Mouse (Mus musculus) neural tube, embryonic 15.5 days (tissue): Measurements from ENCODE around the gene Cacnb4. TPM values are rescaled to one million over a fixed set of nuclear protein-coding genes. Genes with fewer than 3 reads are reported as not detected.

Experiments
- ATAC-seq: fragments of 200-750 bp; cut with Nextera tagmentation; 2 replicates; pipeline ENCODE4 v1.8.0; 2017; ENCODE audit warnings: mild to moderate bottlenecking, moderate TSS enrichment, moderate library complexity; ENCODE audit not compliant: low FRiP score
- H3K27ac ChIP-seq: fragments of 300-500 bp; sonication (generic); replicated peaks from 2 replicates; pipeline ENCODE4 v1.5.1; 2015; ENCODE audit warnings: mild to moderate bottlenecking, inconsistent platforms
- H3K27me3 ChIP-seq: fragments of 300-500 bp; sonication (generic); replicated peaks from 2 replicates; pipeline ENCODE4 v1.6.1; 2015; ENCODE audit warnings: inconsistent platforms
- H3K36me3 ChIP-seq: fragments of 300-500 bp; sonication (generic); 2 replicates; pipeline ENCODE4 v1.6.1; 2015; ENCODE audit warnings: inconsistent platforms
- H3K4me1 ChIP-seq: fragments of 300-500 bp; sonication (generic); 2 replicates; pipeline ENCODE4 v1.6.1; 2015; ENCODE audit warnings: inconsistent platforms
- H3K4me2 ChIP-seq: fragments of 300-500 bp; sonication (generic); 2 replicates; pipeline ENCODE4 v1.6.1; 2015; ENCODE audit warnings: inconsistent platforms, mild to moderate bottlenecking, moderate library complexity
- H3K4me3 ChIP-seq: fragments of 300-500 bp; sonication (generic); replicated peaks from 2 replicates; pipeline ENCODE4 v1.5.1; 2015; ENCODE audit warnings: mild to moderate bottlenecking, inconsistent platforms
- H3K9ac ChIP-seq: fragments of 300-500 bp; sonication (generic); replicated peaks from 2 replicates; pipeline ENCODE4 v1.6.1; 2015; ENCODE audit warnings: mild to moderate bottlenecking, inconsistent platforms
- H3K9me3 ChIP-seq: fragments of 300-500 bp; sonication (generic); replicated peaks from 2 replicates; pipeline ENCODE4 v1.6.1; 2016; ENCODE audit warnings: inconsistent platforms
- WGBS: fragments of 180-500 bp; shearing (Covaris S2); methylation state at CpG from one replicate; pipeline ENCODE4 v1.1.7; 2015; ENCODE audit warnings: mixed read lengths; 5-methylcytosine and 5-hydroxymethylcytosine counted together
- polyA plus RNA-seq: library from polyadenylated mRNA; unstranded; fragments of >200 nt; fragmentation: Nextera tagmentation; extraction: Ambion mirVana; gene quantifications from 2 replicates; pipeline ENCODE4 v1.2.1, GENCODE M21; 2015

Gene Cacnb4
- polyA plus RNA-seq, 1 experiment from 2014 or later = 14.7 TPM

- no peak for ATAC-seq
- 89% methylated on average over 6 of the region's 6 CpGs for WGBS
- H3K9ac ChIP-seq = no peak overlapping the region
These were observed 10.0 kb upstream of the Cacnb4 start for GRCm38 (mm10) chr2:52686601-52687000.

GRCm38 (mm10) chr2:52677589-52677988, 958 bp upstream of the Cacnb4 start:
- ATAC-seq = no peak

More at GRCm38 (mm10) chr2:52686601-52687000, 10.0 kb upstream of the Cacnb4 start:
- no peaks in the 10 kb centered on the region for H3K36me3 ChIP-seq
- H3K27me3 ChIP-seq = no peaks in the 10 kb centered on the region
- H3K27ac ChIP-seq = no peak overlapping the region
- H3K9me3 ChIP-seq = no peaks in the 10 kb centered on the region
- no peak overlapping the region for H3K4me2 ChIP-seq
- no peaks in the 10 kb centered on the region for H3K4me1 ChIP-seq
- H3K4me3 ChIP-seq = no peak overlapping the region

DNA sequence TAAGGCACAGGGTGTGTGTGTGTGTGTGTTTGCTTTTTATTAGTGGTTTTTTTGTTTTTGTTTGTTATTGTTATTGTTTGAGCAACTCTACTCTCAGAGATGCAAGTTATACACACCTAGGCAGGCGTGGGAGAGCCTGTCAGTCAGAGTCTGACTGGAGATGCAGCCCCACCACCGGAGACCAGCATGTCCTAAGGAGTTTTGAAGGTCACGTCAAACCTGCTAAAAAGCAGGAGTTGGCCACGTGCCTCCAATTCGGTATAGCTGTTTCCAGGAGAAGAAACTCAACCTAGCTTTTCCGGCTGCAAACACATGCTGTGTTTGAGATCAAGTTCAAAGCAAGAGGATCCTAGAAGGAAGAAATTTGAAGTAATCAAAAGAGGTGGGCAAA, 277 bp upstream of the Cacnb4 start:
- ATAC-seq = no peak
- H3K4me3 ChIP-seq = peak overlapping the region; percentile 70
- H3K9me3 ChIP-seq = no peaks in the 10 kb centered on the region
- H3K27me3 ChIP-seq = peaks cover 13% of the 10 kb centered on the region; the same call in 1 of the 2 replicates
- no peaks in the 10 kb centered on the region for H3K36me3 ChIP-seq
- H3K27ac ChIP-seq = no peak overlapping the region
- H3K4me2 ChIP-seq = peak overlapping the region; percentile 95
- H3K4me1 ChIP-seq = peaks cover 16% of the 10 kb centered on the region
- WGBS = 5% methylated on average over 6 of the region's 6 CpGs
- 0 out of 2 replicates have a peak overlapping the region, but pooled peaks have one; percentile 69 for H3K9ac ChIP-seq

More at GRCm38 (mm10) chr2:52677589-52677988, 958 bp upstream of the Cacnb4 start:
- Histone ChIP-seq H3K27ac (no peak overlapping the region), H3K4me3 (no peak overlapping the region), H3K4me2 (no peak overlapping the region), H3K36me3 (no peaks in the 10 kb centered on the region), H3K4me1 (peaks cover 16% of the 10 kb centered on the region), H3K9ac (no peak overlapping the region), H3K27me3 (peaks cover 13% of the 10 kb centered on the region; the same call in 1 of the 2 replicates), H3K9me3 (no peaks in the 10 kb centered on the region)
- 81% methylated on average over 3 of the region's 4 CpGs for WGBS

DNA sequence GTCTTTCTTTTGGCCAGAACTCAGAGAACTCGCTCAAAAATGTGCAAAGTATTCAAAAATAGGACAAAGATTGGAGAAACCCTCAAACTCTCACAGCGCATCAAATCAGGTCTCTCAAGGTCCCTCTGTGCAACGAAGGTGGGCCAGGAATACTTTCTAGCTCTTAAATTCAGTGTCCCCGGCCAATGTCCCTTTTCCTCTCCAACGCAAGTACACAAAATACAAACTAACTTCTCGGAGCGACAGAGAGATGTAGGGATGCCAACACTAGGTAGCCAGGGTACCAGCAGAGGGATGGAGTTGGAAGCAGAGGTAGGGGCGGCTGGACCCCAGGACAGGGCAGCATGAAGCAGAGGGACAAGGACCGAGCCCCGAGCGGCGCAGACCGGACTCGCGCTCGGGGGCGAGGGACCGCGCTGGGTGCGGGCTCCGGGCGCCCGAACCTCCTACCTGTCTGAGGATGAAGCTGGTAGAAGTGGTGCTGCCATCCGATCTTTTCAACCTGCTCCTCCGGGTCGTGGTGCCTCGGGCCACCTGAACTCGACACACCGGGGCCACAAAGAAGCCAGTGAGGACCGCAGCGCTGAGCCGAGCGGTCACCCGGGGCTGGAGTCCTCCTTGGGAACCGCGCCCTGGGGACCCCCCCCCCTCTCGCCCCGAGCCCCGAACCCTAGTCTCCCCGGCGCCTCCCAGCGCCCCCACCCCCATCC, 1.2 kb downstream of the Cacnb4 start:
- Histone ChIP-seq H3K4me1 (peaks cover 16% of the 10 kb centered on the region), H3K4me3 (peak overlapping the region; percentile 70), H3K27me3 (peaks cover 13% of the 10 kb centered on the region; the same call in 1 of the 2 replicates), H3K9ac (peak overlapping the region; percentile 69), H3K36me3 (no peaks in the 10 kb centered on the region), H3K9me3 (no peaks in the 10 kb centered on the region), H3K4me2 (peak overlapping the region; percentile 95), H3K27ac (peak overlapping the region; percentile 63)
- WGBS = under 1% methylated on average over 41 of the region's 42 CpGs
- peak; percentile 60 for ATAC-seq

- peak overlapping the region; percentile 70 for H3K4me3 ChIP-seq
- no peak for ATAC-seq
- H3K36me3 ChIP-seq = no peaks in the 10 kb centered on the region
- H3K4me2 ChIP-seq = peak overlapping the region; percentile 95
- H3K27ac ChIP-seq = no peak overlapping the region
- H3K4me1 ChIP-seq = peaks cover 16% of the 10 kb centered on the region
- 2% methylated on average over 19 of the region's 19 CpGs for whole genome bisulfite sequencing
- H3K9me3 ChIP-seq = no peaks in the 10 kb centered on the region
- H3K27me3 ChIP-seq = peaks cover 13% of the 10 kb centered on the region; the same call in 1 of the 2 replicates
- H3K9ac ChIP-seq = peak overlapping the region; percentile 69; the same call in 1 of the 2 replicates
These were observed 1.7 kb downstream of the Cacnb4 start for GRCm38 (mm10) chr2:52674886-52675277.

DNA sequence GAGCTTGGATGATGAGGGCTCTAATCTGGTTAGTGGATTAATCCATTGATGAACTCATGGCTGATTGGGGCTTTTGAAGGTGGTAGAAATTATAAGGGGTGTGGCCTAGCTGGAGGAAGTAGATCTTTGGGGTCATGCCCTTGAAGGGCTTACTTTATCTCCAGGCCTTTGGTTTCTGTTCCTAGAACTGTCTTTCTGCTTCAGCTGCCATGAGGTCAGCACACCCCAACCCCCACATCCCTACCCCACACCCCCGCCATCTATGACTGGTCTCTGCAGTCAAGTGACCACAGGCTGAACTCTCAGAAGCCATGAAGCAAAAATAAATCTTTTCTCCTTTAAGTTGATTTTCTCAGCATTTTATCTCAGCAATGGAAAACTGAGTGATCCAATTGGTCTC, 3.5 kb downstream of the Cacnb4 start:
- Histone ChIP-seq H3K4me1 (peaks cover 16% of the 10 kb centered on the region), H3K4me3 (no peak overlapping the region), H3K9ac (no peak overlapping the region), H3K27me3 (peaks cover 13% of the 10 kb centered on the region; the same call in 1 of the 2 replicates), H3K36me3 (no peaks in the 10 kb centered on the region), H3K4me2 (no peak overlapping the region), H3K27ac (no peak overlapping the region), H3K9me3 (no peaks in the 10 kb centered on the region)
- ATAC-seq = no peak
- 88% methylated on average over 1 of the region's 1 CpGs for WGBS

- Histone ChIP-seq H3K27me3 (peaks cover 13% of the 10 kb centered on the region; the same call in 1 of the 2 replicates), H3K4me2 (no peak overlapping the region), H3K9me3 (no peaks in the 10 kb centered on the region), H3K4me3 (no peak overlapping the region), H3K4me1 (peaks cover 12% of the 10 kb centered on the region), H3K36me3 (no peaks in the 10 kb centered on the region), H3K27ac (no peak overlapping the region), H3K9ac (no peak overlapping the region)
- no peak for ATAC-seq
- WGBS = 92% methylated on average over 5 of the region's 5 CpGs
These were observed 5.9 kb downstream of the Cacnb4 start for GRCm38 (mm10) chr2:52670733-52671132.

GRCm38 (mm10) chr2:52668480-52668879, 8.2 kb downstream of the Cacnb4 start:
- Histone ChIP-seq H3K27me3 (0 out of 2 replicates have a peak, but pooled peaks cover 3% of the 10 kb centered on the region), H3K4me1 (no peaks in the 10 kb centered on the region), H3K9ac (no peak overlapping the region), H3K4me3 (no peak overlapping the region), H3K36me3 (no peaks in the 10 kb centered on the region), H3K9me3 (no peaks in the 10 kb centered on the region), H3K27ac (no peak overlapping the region), H3K4me2 (no peak overlapping the region)
- WGBS = 92% methylated on average over 6 of the region's 6 CpGs
- ATAC-seq = no peak

DNA sequence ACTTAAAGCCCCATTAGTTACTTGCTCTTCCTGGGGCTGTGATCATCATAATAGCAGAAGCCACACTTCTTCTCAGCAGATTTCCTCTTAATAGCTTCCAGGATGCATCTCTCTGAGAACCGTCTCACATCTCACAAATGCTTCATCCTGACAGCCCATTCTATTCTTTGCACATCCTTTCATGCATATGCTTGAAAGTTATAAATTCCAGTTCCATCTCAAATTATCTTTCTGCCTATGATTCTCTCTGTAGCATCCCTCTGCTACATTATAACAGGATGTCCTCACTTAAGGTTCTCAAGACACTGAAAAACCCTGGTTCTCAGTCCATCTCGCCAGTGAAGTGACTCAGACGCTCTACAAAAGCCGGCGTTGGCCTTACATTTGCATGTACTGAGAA, 19.9 kb downstream of the Cacnb4 start:
- ATAC-seq = no peak
- no peaks in the 10 kb centered on the region for H3K36me3 ChIP-seq
- no peak overlapping the region for H3K9ac ChIP-seq
- 88% methylated on average over 5 of the region's 5 CpGs for WGBS
- H3K4me1 ChIP-seq = no peaks in the 10 kb centered on the region
- 0 out of 2 replicates have a peak, but pooled peaks cover 3% of the 10 kb centered on the region for H3K27me3 ChIP-seq
- H3K9me3 ChIP-seq = no peaks in the 10 kb centered on the region
- no peak overlapping the region for H3K27ac ChIP-seq
- H3K4me3 ChIP-seq = no peak overlapping the region
- no peak overlapping the region for H3K4me2 ChIP-seq

DNA sequence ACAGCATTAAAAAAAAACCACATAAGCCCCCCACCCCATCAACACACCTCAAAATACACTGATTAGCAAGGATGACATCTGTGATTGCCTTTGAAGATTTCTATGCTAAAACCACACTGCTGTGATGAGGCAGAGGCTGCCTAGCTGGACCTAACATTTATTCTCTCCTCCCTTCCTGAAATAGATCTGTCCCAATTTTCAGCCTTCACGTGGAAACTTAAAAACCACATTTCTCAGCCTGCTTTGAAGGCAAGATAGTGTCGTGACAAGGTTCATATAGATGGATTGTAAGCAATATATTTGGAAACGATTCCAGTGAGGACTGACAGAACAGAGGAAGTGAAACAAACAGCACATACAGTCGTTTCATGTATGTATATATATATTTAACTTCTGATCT, 22.1 kb downstream of the Cacnb4 start:
- ATAC-seq = no peak
- Histone ChIP-seq H3K27ac (no peak overlapping the region), H3K9me3 (no peaks in the 10 kb centered on the region), H3K27me3 (no peaks in the 10 kb centered on the region), H3K4me2 (no peak overlapping the region), H3K4me1 (no peaks in the 10 kb centered on the region), H3K4me3 (no peak overlapping the region), H3K9ac (no peak overlapping the region), H3K36me3 (no peaks in the 10 kb centered on the region)
- WGBS = 88% methylated on average over 4 of the region's 4 CpGs

GRCm38 (mm10) chr2:52651547-52651946, 25.1 kb downstream of the Cacnb4 start:
- H3K4me3 ChIP-seq = no peak overlapping the region
- H3K27ac ChIP-seq = no peak overlapping the region
- no peak overlapping the region for H3K4me2 ChIP-seq
- H3K9me3 ChIP-seq = no peaks in the 10 kb centered on the region
- no peaks in the 10 kb centered on the region for H3K36me3 ChIP-seq
- ATAC-seq = no peak
- no peak overlapping the region for H3K9ac ChIP-seq
- H3K4me1 ChIP-seq = no peaks in the 10 kb centered on the region
- no peaks in the 10 kb centered on the region for H3K27me3 ChIP-seq
- WGBS = 87% methylated on average over 6 of the region's 6 CpGs

DNA sequence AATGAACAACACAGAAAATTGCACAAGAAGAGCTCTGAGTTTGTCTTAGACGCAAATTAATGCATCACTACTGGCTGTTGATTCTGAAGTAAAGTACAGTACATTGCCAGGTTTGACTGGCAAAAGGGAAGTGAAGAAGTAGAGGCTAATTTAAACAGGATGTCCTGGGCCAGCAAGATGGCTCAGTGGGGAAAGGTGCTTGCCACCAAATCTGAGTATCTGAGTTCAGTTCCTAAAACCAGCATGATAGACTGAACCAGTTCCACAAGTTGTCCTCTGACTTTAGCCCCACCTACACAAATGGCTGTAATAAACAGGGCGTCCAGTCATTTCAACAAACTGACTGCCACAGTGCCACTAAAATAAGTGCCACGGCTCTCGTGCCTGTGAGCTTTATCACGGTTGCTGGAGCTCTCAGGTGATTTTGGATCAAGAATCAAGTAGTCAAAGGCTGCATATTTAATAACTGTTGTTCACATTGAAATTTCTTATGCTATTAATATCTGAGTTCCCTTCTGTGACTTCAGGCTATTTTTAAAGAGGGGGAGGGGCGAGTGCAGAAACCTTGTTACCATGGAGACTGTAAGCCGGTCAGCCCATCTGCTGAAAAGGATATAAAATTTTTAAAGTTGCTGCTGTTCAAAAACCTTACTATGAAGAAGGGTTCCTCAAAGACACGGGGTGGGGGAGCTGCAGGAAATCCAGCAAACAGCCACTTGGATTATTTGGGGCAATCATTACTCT, 29.2 kb downstream of the Cacnb4 start:
- Histone ChIP-seq H3K36me3 (no peaks in the 10 kb centered on the region), H3K27me3 (no peaks in the 10 kb centered on the region), H3K9me3 (no peaks in the 10 kb centered on the region), H3K4me3 (no peak overlapping the region), H3K9ac (no peak overlapping the region), H3K4me2 (no peak overlapping the region), H3K27ac (no peak overlapping the region), H3K4me1 (no peaks in the 10 kb centered on the region)
- WGBS = 71% methylated on average over 8 of the region's 8 CpGs
- no peak for ATAC-seq
